Mouse (Mus musculus): Measurements from ENCODE around the gene Nckap5. TPM values are rescaled to one million over a fixed set of nuclear protein-coding genes. Genes with fewer than 3 reads are reported as not detected.

Nckap5 gene
- total and polyA plus RNA-seq, 3 experiments: not detected

DNA sequence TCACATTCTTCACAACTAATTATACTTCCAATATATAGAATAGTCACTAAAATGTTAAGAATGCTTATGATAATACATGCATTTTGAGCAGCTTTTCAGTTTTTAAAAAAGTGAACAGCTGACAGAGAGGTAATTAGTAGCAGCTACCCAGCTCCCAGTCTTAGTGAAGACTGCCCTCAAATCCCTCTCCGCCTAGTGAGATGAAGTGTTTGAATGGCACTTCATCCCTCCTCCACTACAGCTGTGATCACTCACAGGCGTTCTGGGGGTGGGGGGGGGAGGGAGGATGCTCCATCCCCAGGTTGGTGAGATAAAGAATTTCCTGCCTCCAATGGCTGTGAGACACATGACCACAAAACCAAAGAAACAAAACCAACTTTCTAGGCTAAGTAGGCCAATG lies 381.2 kb downstream of the Nckap5 start:
- in situ Hi-C loops (cut with MboI; ENCODE audit: low pct_ligation_motif_present, low pct_unique_long_range_greater_than_20kb, low sequenced_read_pairs): no loop called here

GRCm38 (mm10) chr1:126443890-126444289 lies 386.7 kb downstream of the Nckap5 start:
- H3K4me3 ChIP-seq (replicated peaks in 1 of 3; ENCODE audit: low read depth in 2 of 3, low read length in 2 of 3, poor library complexity in 1 of 3): no peak overlapping the region
- no peak for DNase-seq (ENCODE audit: extremely low read depth)
- in situ Hi-C loops (cut with MboI; ENCODE audit: low pct_ligation_motif_present, low pct_unique_long_range_greater_than_20kb, low sequenced_read_pairs) (no loop called here), dilution Hi-C loops (cut with MboI; ENCODE audit: extremely low pct_ligation_motif_present, extremely low pct_unique_long_range_greater_than_20kb, low sequenced_read_pairs) (no loop called here)
- no peak for TF ChIP-seq GABPA (IDR thresholded peaks at IDR 0.05; ENCODE audit: insufficient replicate concordance, low read depth, low read length)
- TF ChIP-seq SMC3 (IDR thresholded peaks at IDR 0.05; ENCODE audit: low read depth, low read length): no peak
- TF ChIP-seq TCF12 (IDR thresholded peaks at IDR 0.05; ENCODE audit: low read depth, low read length): no peak
- TF ChIP-seq ZMIZ1 (IDR thresholded peaks at IDR 0.05; ENCODE audit: low read depth, low read length): no peak
- TF ChIP-seq E2F4 (IDR thresholded peaks at IDR 0.05; ENCODE audit: insufficient replicate concordance, low read depth, low read length): no peak
- TF ChIP-seq NRF1 (IDR thresholded peaks at IDR 0.05; ENCODE audit: low read depth, low read length): no peak
- no peak for TF ChIP-seq CHD2 (IDR thresholded peaks at IDR 0.05; ENCODE audit: low read length)
- no peak for TF ChIP-seq UBTF (IDR thresholded peaks at IDR 0.05; ENCODE audit: low read depth, low read length)
- TF ChIP-seq MAZ (IDR thresholded peaks at IDR 0.05; ENCODE audit: low read depth, low read length): no peak
- H3K4me1 ChIP-seq (ENCODE audit: control insufficient read depth in 1 of 2, insufficient read depth in 2 of 2): no peaks in the 10 kb centered on the region
- H3K79me2 ChIP-seq (replicated peaks; ENCODE audit: control insufficient read depth, extremely low read depth, insufficient read depth, poor library complexity, severe bottlenecking): no peaks in the 10 kb centered on the region
- H3K27me3 ChIP-seq (replicated peaks): no peaks in the 10 kb centered on the region
- H3K4me2 ChIP-seq (ENCODE audit: insufficient read depth, low read depth, poor library complexity, severe bottlenecking): no peak overlapping the region
- H3K9ac ChIP-seq (ENCODE audit: insufficient read depth, low read depth): no peak overlapping the region
- H3K36me3 ChIP-seq (replicated peaks in 1 of 2; ENCODE audit: control insufficient read depth in 1 of 2, insufficient read depth in 1 of 2, low read length in 1 of 2): no peaks in the 10 kb centered on the region
- peaks cover 70% of the 10 kb centered on the region for H3K9me3 ChIP-seq (replicated peaks; ENCODE audit: low read length)
- H3K27ac ChIP-seq (ENCODE audit: insufficient read depth, low read depth): no peak overlapping the region

More for the DNA sequence above, 381.2 kb downstream of the Nckap5 start:
- H3K4me2 ChIP-seq (ENCODE audit: insufficient read depth, low read depth, poor library complexity, severe bottlenecking): no peak overlapping the region
- H3K27me3 ChIP-seq (replicated peaks): no peaks in the 10 kb centered on the region
- peaks cover 64% of the 10 kb centered on the region for H3K9me3 ChIP-seq (replicated peaks; ENCODE audit: low read length)
- H3K4me3 ChIP-seq (replicated peaks in 1 of 3; ENCODE audit: low read depth in 2 of 3, low read length in 2 of 3, poor library complexity in 1 of 3): no peak overlapping the region
- DNase-seq (ENCODE audit: extremely low read depth): no peak
- dilution Hi-C loops (cut with MboI; ENCODE audit: extremely low pct_ligation_motif_present, extremely low pct_unique_long_range_greater_than_20kb, low sequenced_read_pairs): no loop called here
- TF ChIP-seq ZC3H11A (IDR thresholded peaks at IDR 0.05; ENCODE audit: low read depth, low read length) (no peak), JUND (conservative IDR thresholded peaks at IDR 0.05; ENCODE audit: low read depth, low read length) (no peak), TBP (conservative IDR thresholded peaks at IDR 0.05; ENCODE audit: low read depth, low read length) (no peak), CHD2 (IDR thresholded peaks at IDR 0.05; ENCODE audit: low read length) (no peak), USF2 (conservative IDR thresholded peaks at IDR 0.05; ENCODE audit: low read depth, low read length) (no peak), USF1 (IDR thresholded peaks at IDR 0.05; ENCODE audit: low read depth, low read length) (no peak), JUN (IDR thresholded peaks at IDR 0.05; ENCODE audit: insufficient read depth, low read depth, low read length) (no peak), MAX (IDR thresholded peaks at IDR 0.05; ENCODE audit: low read length) (no peak), ZKSCAN1 (IDR thresholded peaks at IDR 0.05; ENCODE audit: borderline replicate concordance, low read depth, low read length) (no peak), GABPA (IDR thresholded peaks at IDR 0.05; ENCODE audit: insufficient replicate concordance, low read depth, low read length) (no peak), HCFC1 (IDR thresholded peaks at IDR 0.05; ENCODE audit: low read depth, low read length) (no peak), NELFE (IDR thresholded peaks at IDR 0.05; ENCODE audit: low read depth, low read length) (no peak), POLR2A (IDR thresholded peaks at IDR 0.05; ENCODE audit: low read depth, low read length) (no peak), MYC (IDR thresholded peaks at IDR 0.05; ENCODE audit: low read depth, low read length) (no peak), MEF2A (IDR thresholded peaks at IDR 0.05; ENCODE audit: borderline replicate concordance, low read depth, low read length) (no peak), ELF1 (IDR thresholded peaks at IDR 0.05; ENCODE audit: low read depth, low read length) (no peak), SIN3A (IDR thresholded peaks at IDR 0.05; ENCODE audit: low read length) (no peak), ZNF384 (IDR thresholded peaks at IDR 0.05; ENCODE audit: low read depth, low read length) (no peak), PAX5 (IDR thresholded peaks at IDR 0.05; ENCODE audit: low read length) (no peak)
- no peaks in the 10 kb centered on the region for H3K79me2 ChIP-seq (replicated peaks; ENCODE audit: control insufficient read depth, extremely low read depth, insufficient read depth, poor library complexity, severe bottlenecking)
- no peak overlapping the region for H3K9ac ChIP-seq (ENCODE audit: insufficient read depth, low read depth)
- no peaks in the 10 kb centered on the region for H3K4me1 ChIP-seq (ENCODE audit: control insufficient read depth in 1 of 2, insufficient read depth in 2 of 2)
- H3K27ac ChIP-seq (ENCODE audit: insufficient read depth, low read depth): no peak overlapping the region
- H3K36me3 ChIP-seq (replicated peaks in 1 of 2; ENCODE audit: control insufficient read depth in 1 of 2, insufficient read depth in 1 of 2, low read length in 1 of 2): no peaks in the 10 kb centered on the region
